Mouse (Mus musculus) liver (tissue): ENCODE results near the gene Atxn1.

ENCODE experiments used
- DNase-seq: peaks from one replicate; pipeline ENCODE4 v3.0.0-alpha.2; 2020; ENCODE audit warnings: mixed read lengths

The Atxn1 gene

DNA sequence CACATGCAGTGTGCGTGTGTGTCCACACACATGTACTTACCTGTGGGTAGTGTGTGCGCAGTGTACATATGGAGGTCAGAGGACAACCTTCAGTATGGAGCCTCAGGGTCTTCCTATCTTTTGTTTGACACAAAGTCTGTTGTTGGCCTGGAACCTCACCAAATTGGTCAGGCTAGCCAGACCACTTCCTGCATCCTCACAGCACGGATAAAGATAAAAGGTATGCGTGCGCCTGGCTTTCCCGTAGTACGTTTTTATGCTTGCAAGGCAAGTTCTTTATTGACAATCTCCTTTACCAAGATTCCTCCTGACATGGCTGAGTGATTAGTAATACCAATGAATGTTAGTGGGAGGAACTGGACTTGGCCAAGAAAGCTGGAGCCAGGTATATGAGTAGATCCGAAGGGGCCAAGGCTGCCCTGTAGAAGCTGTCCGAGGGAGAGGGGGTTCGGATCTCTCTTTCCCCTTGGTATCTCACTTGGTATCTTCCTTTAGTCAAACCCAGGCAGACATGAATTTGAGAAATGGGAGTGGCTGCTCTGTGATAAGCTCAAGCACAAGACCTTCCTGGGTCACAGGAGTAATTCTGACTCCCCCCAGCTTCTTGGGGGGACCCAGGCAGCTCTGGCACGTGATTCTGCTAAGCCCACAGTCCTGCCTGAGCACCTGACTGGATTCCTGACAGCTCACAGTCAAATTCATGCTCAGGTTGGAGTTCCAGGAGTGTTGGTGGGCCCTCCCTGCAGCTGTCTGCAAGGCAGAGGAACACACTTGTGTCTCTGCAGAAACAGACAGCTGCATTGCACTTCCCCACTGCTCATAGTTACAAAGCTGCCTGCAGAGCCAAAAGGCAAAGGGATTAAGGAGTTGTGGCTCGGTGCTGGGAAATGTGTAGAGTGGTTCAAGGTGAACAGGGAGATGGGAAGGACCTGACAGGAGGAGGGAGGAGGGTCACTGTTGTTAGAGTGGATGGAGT, 451.5 kb downstream of the Atxn1 start:
- DNase-seq = peak; percentile 62

DNA sequence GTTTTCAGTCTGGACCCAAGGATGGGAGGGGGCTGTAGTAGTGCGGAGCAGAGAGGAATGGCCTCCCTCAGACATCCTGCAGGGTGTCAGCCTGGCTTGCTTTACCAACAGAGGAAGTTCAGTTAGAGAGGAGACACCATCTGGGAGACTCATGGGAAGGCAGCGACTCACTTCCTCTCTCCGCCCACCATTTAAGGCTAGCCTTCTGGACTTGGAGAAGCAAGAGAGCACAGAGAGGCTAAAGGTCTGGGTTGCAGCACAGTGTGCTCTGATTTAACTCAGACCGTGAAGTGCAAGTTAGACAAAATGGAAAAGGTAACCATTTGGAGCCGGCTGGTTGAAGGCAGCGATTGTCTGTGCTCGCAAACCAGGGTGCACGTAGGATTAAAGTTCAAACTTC, 452.3 kb downstream of the Atxn1 start:
- peak; percentile 53 for DNase-seq

DNA sequence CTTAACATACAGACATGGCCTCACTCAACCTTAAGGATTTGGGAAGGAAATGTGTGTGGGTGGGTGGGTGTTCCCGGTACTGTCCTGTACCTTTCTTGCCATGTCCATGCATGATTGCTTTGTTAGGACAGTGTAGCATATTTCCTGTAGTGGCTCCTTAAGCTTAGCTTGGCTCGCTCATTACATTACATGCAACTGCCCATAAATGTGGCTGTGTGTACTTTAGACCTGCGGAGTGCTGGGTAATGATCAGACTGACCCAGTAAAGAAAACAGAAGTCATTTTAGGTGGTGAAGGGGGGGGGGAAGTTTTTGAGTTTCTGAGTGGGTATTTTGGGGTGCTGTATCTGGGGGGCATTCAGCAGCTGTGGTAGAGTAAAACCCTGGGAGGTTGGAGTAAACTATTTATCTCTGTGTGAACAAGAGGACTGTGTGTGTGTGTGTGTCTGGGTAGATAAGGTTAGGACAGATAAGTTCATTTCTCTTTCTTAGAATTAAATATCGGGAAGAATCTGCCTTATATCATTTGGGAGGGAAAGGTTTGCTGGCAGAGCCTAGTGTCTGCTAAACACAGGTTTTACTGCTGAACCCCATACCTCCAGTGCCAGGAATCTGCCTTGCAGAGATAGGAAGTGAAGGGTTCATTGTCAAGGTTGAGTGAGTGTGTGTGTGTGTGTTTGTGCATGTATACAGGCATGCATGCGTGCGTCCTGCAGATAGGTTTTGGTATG, 452.9 kb downstream of the Atxn1 start:
- peak; percentile 66 for DNase-seq

DNA sequence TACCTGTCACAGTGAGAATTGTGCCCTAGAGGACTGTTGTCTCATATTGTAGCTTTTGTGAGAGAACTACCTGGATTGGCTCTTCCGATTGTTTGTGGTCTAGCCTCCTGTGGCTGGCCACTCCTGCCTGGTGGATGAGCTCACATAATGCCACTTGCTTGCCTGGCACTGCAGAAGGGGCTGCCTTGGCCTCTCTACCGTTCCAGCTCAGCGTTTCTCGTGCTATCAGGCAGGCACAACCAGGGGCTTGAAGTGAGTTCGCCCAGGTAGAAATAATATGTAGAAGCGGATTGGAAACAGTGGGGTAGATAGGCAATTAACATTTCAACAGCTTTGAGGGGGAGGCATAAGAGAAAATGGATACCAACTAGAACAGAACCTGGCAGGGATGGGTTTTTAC, 455.4 kb downstream of the Atxn1 start:
- DNase-seq = peak; percentile 70

DNA sequence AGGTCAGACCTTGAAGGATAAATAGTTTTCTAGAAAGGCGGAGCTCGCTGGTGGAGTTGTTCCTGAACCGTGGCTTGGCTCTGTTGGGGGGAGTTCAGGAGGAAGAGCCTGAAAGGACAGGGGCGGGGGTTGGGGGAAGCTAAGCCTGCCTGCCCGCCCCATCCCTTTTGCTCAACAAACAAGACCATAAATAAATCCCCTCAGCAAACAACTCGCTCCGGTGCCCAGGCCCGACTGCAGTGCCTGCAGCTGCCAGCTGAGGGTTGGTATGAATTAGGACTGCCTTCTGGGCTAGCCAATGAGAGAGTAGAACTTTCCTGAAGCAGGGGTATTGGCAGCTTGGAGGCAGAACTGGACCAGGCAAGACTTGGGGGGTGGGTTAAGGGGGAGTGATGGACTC, 456.3 kb downstream of the Atxn1 start:
- DNase-seq = peak; percentile 86

DNA sequence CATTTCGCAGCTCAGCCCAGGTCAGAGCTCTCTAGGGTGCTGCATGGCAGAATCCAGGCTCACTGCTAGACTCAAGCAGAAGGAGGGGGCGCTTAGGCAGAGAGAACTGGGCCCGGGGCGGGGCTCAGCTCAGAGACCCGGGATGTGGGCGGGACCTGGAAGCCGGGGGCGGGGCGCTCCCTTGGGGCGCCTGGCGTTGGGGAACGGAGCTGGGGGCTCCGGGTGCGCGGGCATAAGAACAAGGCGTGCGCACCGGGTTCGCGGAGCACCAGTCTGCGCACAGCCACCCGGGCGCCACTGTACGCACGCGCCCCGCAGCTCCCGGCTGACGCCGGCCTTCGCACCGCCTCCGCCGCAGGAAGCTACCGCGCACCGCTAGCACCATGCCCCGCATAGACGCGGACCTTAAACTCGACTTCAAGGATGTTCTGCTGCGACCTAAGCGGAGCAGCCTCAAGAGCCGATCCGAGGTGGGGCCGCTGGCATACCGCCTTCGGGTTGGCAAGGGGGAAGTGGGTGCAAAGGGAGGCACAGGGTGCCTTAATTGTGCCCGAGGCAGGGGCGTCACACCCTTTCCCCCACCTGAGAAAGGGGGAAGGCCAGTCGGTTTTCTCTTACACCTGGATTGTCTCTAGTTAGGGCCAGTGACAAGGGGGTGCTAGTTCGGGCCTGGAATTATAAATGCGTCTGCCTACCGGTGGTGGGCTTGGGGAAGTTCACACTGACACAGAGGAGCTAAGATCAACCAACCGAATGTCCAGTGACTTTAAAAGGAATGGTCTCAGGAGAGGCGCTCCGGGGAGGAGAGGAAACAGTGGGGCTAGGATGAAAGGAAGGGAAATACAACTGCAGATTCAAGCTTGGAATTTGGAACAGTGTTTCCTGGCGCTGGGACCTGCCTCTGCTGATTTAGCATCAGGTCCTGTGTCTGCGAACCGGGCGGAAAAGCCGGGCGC, 457.3 kb downstream of the Atxn1 start, which contains the start of gene Gmpr:
Gmpr (plus strand) TSS at position 171 of the 956 bp plus-strand sequence.
- peak; percentile 97 for DNase-seq

DNA sequence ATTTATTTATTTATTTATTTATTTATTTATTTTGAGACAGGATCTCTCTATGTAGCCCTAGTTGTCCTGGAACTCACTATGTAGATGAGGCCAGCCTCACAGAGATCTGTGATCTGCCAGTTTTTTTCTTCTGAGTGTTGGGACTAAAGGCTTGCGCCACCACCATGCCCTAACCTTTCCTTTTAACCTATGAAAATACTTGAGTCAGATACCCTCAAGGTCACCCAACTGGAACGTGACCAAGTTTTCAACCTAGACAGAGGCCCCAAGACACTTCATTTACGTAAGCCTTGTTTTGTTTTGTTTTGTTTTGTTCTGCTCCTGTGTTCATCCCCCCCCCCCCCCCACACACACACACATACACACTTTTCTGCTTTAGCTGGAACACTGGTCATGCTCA, 459.3 kb downstream of the Atxn1 start:
- no peak for DNase-seq

DNA sequence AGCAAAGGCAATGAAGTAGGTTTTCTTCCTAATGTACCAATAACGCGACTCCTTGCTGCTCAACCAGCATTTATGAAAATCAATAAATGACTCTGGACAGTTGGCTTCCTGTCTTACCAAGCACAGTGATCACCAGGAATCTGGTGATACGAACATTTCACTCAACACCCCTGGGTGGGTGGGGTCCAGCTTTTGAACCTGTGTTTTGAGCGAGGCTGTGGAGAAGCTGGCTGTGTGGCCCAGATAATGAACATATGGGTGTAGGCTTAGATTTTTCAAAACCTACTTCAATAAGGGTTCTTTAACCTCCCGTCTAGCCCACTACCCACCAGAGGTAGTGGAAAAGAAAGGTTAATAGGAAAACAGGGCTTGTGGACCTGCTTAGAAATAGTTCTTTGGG, 462.0 kb downstream of the Atxn1 start:
- peak; percentile 87 for DNase-seq

DNA sequence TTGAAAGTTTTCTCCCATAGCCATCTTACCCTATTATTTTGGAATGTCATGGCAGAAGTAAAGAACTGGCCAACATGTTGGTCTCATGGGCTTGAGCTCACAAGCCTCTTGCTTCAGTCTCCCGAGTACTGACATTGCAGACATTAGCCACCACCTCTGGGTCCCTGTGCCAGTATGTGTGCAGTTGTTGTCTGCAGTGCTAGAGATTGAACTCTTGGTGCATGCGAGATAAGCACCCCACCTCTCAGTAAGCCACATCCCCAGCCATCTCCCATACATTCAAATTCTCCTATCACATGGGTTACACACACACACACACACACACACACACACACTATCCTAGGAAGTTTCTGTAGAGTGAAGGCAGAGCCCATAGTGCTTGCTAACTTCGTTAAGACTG, 464.9 kb downstream of the Atxn1 start:
- peak; percentile 73 for DNase-seq
